Mouse (Mus musculus): Measurements from ENCODE around the gene Bbox1. TPM values are rescaled to one million over a fixed set of nuclear protein-coding genes. Genes with fewer than 3 reads are reported as not detected.

Gene Bbox1
- polyA plus RNA-seq, 1 experiment = not detected

- WGBS = 67% methylated on average over 2 of the region's 2 CpGs
- Histone ChIP-seq H3K4me1 (ENCODE audit: control insufficient read depth, insufficient read depth, low read length) (no peaks in the 10 kb centered on the region), H3K27ac (ENCODE audit: insufficient read depth, low read depth, low read length) (no peak overlapping the region), H3K4me3 (ENCODE audit: insufficient read depth, low read depth, low read length) (no peak overlapping the region)
- TF ChIP-seq POLR2A (IDR thresholded peaks at IDR 0.05; ENCODE audit: insufficient read depth, low read depth, low read length) (no peak), CTCF (IDR thresholded peaks at IDR 0.05; ENCODE audit: insufficient read depth, low read depth, low read length) (no peak)
These were observed 91.6 kb downstream of the Bbox1 start for GRCm38 (mm10) chr2:110222793-110223192.

GRCm38 (mm10) chr2:110220492-110220891 lies 93.9 kb downstream of the Bbox1 start:
- TF ChIP-seq POLR2A (IDR thresholded peaks at IDR 0.05; ENCODE audit: insufficient read depth, low read depth, low read length) = no peak
- TF ChIP-seq CTCF (IDR thresholded peaks at IDR 0.05; ENCODE audit: insufficient read depth, low read depth, low read length) = no peak
- Histone ChIP-seq H3K27ac (ENCODE audit: insufficient read depth, low read depth, low read length) (no peak overlapping the region), H3K4me3 (ENCODE audit: insufficient read depth, low read depth, low read length) (no peak overlapping the region), H3K4me1 (ENCODE audit: control insufficient read depth, insufficient read depth, low read length) (no peaks in the 10 kb centered on the region)
- 86% methylated on average over 1 of the region's 1 CpGs for WGBS

GRCm38 (mm10) chr2:110215685-110216058 lies 98.7 kb downstream of the Bbox1 start:
- no peak for TF ChIP-seq POLR2A (IDR thresholded peaks at IDR 0.05; ENCODE audit: insufficient read depth, low read depth, low read length)
- TF ChIP-seq CTCF (IDR thresholded peaks at IDR 0.05; ENCODE audit: insufficient read depth, low read depth, low read length) = no peak
- no peak overlapping the region for H3K27ac ChIP-seq (ENCODE audit: insufficient read depth, low read depth, low read length)
- H3K4me3 ChIP-seq (ENCODE audit: insufficient read depth, low read depth, low read length) = no peak overlapping the region
- 52% methylated on average over 3 of the region's 3 CpGs for WGBS
- no peaks in the 10 kb centered on the region for H3K4me1 ChIP-seq (ENCODE audit: control insufficient read depth, insufficient read depth, low read length)

GRCm38 (mm10) chr2:110214991-110215684 lies 99.2 kb downstream of the Bbox1 start:
- H3K4me1 ChIP-seq (ENCODE audit: control insufficient read depth, insufficient read depth, low read length) = no peaks in the 10 kb centered on the region

GRCm38 (mm10) chr2:110214278-110214677 lies 100.1 kb downstream of the Bbox1 start:
- TF ChIP-seq POLR2A (IDR thresholded peaks at IDR 0.05; ENCODE audit: insufficient read depth, low read depth, low read length) (no peak), CTCF (IDR thresholded peaks at IDR 0.05; ENCODE audit: insufficient read depth, low read depth, low read length) (no peak)
- no peaks in the 10 kb centered on the region for H3K4me1 ChIP-seq (ENCODE audit: control insufficient read depth, insufficient read depth, low read length)
- 83% methylated on average over 4 of the region's 4 CpGs for WGBS
- no peak overlapping the region for H3K4me3 ChIP-seq (ENCODE audit: insufficient read depth, low read depth, low read length)
- no peak overlapping the region for H3K27ac ChIP-seq (ENCODE audit: insufficient read depth, low read depth, low read length)

More at GRCm38 (mm10) chr2:110214991-110215684, 99.2 kb downstream of the Bbox1 start:
- 47% methylated on average over 9 of the region's 9 CpGs for WGBS
- TF ChIP-seq CTCF (IDR thresholded peaks at IDR 0.05; ENCODE audit: insufficient read depth, low read depth, low read length) (no peak), POLR2A (IDR thresholded peaks at IDR 0.05; ENCODE audit: insufficient read depth, low read depth, low read length) (no peak)
- Histone ChIP-seq H3K27ac (ENCODE audit: insufficient read depth, low read depth, low read length) (no peak overlapping the region), H3K4me3 (ENCODE audit: insufficient read depth, low read depth, low read length) (no peak overlapping the region)

Other genes starting within 250 kb of the Bbox1 start
- gene Fibin, start 48.6 kb upstream of the Bbox1 start, polyA plus RNA-seq (2012; ENCODE audit: insufficient read depth, insufficient read length, low replicate concordance, missing spikeins) = not detected in 2 replicates

Measured in olfactory bulb, adult 2 months (tissue).